Mouse (Mus musculus) macrophage (primary cell): ENCODE data around the gene Ptn. TPM values are rescaled to one million over a fixed set of nuclear protein-coding genes. Genes with fewer than 3 reads are reported as not detected.

Source experiments
- H3K27ac ChIP-seq: fragments of 350-480 bp; formaldehyde crosslinking; 2 replicates; pipeline ENCODE4 v1.9.0; 2021
- H3K36me3 ChIP-seq: fragments of 350-480 bp; formaldehyde crosslinking; 2 replicates; pipeline ENCODE4 v1.9.0; 2021; ENCODE audit errors: inconsistent target
- H3K4me3 ChIP-seq: fragments of 350-480 bp; formaldehyde crosslinking; 2 replicates; pipeline ENCODE4 v1.9.0; 2021; ENCODE audit errors: inconsistent target
- H3K79me2 ChIP-seq: fragments of 350-480 bp; formaldehyde crosslinking; 2 replicates; pipeline ENCODE4 v1.9.0; 2021; ENCODE audit errors: inconsistent target
- WGBS: methylation state at CpG from one replicate; pipeline ENCODE4 v1.1.7; 2026; ENCODE audit warnings: inconsistent platforms; ENCODE audit not compliant: missing documents; 5-methylcytosine and 5-hydroxymethylcytosine counted together
- polyA plus RNA-seq: library from polyadenylated mRNA; stranded (reverse); fragments of 250-400 nt; gene quantifications from 3 replicates; pipeline ENCODE4 v1.2.4, GENCODE M21; 2018; ENCODE audit warnings: inconsistent platforms
- total RNA-seq, 78 experiments: library from RNA; depleted of rRNA; stranded (reverse); fragments of 250-400 nt; gene quantifications; 1 replicate in 9 of 78; 2 replicates in 24 of 78; 3 replicates in 43 of 78; 4 replicates in 2 of 78; pipeline ENCODE4 v1.2.4; 2018; ENCODE audit warnings: inconsistent platforms in 56 of 78

The Ptn gene
- total RNA-seq (2018; cell fraction: chromatin; rRNA removed): 100 to 1,000 TPM in 1 of 26 experiments, 1 to 10 TPM in 5, under 1 TPM in 10, not detected in 10; 0.44 to 238 (median 0.76) TPM
- not detected for total RNA-seq (2018; cell fraction: cytosol; rRNA removed)
- 10 to 100 TPM in 1 of 26 experiments, not detected in 25; 40.4 TPM for total RNA-seq (2018; cell fraction: nucleus; rRNA removed)
- polyA plus RNA-seq: 0.19 TPM in 1 of 3 replicates, not detected in the others

GRCm38 (mm10) chr6:36809747-36810285 lies at the start of gene Ptn:
Ptn (minus strand) TSS chr6:36810220.
- Histone ChIP-seq H3K4me3 (no peak within 1 kb of the TSS), H3K79me2 (no peaks in the 10 kb centered on the region), H3K27ac (no peak within 1 kb of the TSS), H3K36me3 (no peaks in the 10 kb centered on the region)
- WGBS: 8% methylated on average over 15 of the region's 15 CpGs

- no peak overlapping the region for H3K27ac ChIP-seq
- no peaks in the 10 kb centered on the region for H3K36me3 ChIP-seq
- WGBS: 89% methylated on average over 3 of the region's 3 CpGs
- no peak overlapping the region for H3K4me3 ChIP-seq
- H3K79me2 ChIP-seq: no peaks in the 10 kb centered on the region
Observed at GRCm38 (mm10) chr6:36858258-36859041, 48.4 kb upstream of the Ptn start.

GRCm38 (mm10) chr6:36857627-36858257 lies 47.7 kb upstream of the Ptn start:
- 76% methylated on average over 6 of the region's 6 CpGs for WGBS
- no peaks in the 10 kb centered on the region for H3K36me3 ChIP-seq

GRCm38 (mm10) chr6:36850422-36851129 lies 40.6 kb upstream of the Ptn start:
- no peaks in the 10 kb centered on the region for H3K36me3 ChIP-seq
- no peak overlapping the region for H3K4me3 ChIP-seq
- WGBS: 77% methylated on average over 7 of the region's 7 CpGs
- no peaks in the 10 kb centered on the region for H3K79me2 ChIP-seq
- no peak overlapping the region for H3K27ac ChIP-seq

More at GRCm38 (mm10) chr6:36857627-36858257, 47.7 kb upstream of the Ptn start:
- Histone ChIP-seq H3K27ac (no peak overlapping the region), H3K4me3 (no peak overlapping the region), H3K79me2 (no peaks in the 10 kb centered on the region)

- H3K4me3 ChIP-seq: no peak overlapping the region
- H3K79me2 ChIP-seq: no peaks in the 10 kb centered on the region
- WGBS: 94% methylated on average over 1 of the region's 1 CpGs
- H3K27ac ChIP-seq: no peak overlapping the region
- no peaks in the 10 kb centered on the region for H3K36me3 ChIP-seq
Observed at GRCm38 (mm10) chr6:36845288-36845687, 35.3 kb upstream of the Ptn start.

- H3K4me3 ChIP-seq: no peak overlapping the region
- no peaks in the 10 kb centered on the region for H3K79me2 ChIP-seq
- WGBS: 91% methylated on average over 6 of the region's 6 CpGs
- no peaks in the 10 kb centered on the region for H3K36me3 ChIP-seq
- H3K27ac ChIP-seq: no peak overlapping the region
Observed at GRCm38 (mm10) chr6:36844258-36844657, 34.2 kb upstream of the Ptn start.

- no peaks in the 10 kb centered on the region for H3K79me2 ChIP-seq
- H3K27ac ChIP-seq: no peak overlapping the region
- no peak overlapping the region for H3K4me3 ChIP-seq
- 96% methylated on average over 3 of the region's 3 CpGs for WGBS
- H3K36me3 ChIP-seq: no peaks in the 10 kb centered on the region
Observed at GRCm38 (mm10) chr6:36843031-36843488, 33.0 kb upstream of the Ptn start.

- Histone ChIP-seq H3K27ac (no peak overlapping the region), H3K4me3 (no peak overlapping the region), H3K79me2 (no peaks in the 10 kb centered on the region), H3K36me3 (no peaks in the 10 kb centered on the region)
- 74% methylated on average over 5 of the region's 5 CpGs for WGBS
Observed at GRCm38 (mm10) chr6:36842101-36842922, 32.3 kb upstream of the Ptn start.

GRCm38 (mm10) chr6:36841701-36842100 lies 31.7 kb upstream of the Ptn start:
- no peaks in the 10 kb centered on the region for H3K79me2 ChIP-seq
- no peak overlapping the region for H3K27ac ChIP-seq
- 93% methylated on average over 3 of the region's 3 CpGs for WGBS
- H3K4me3 ChIP-seq: no peak overlapping the region
- H3K36me3 ChIP-seq: no peaks in the 10 kb centered on the region

GRCm38 (mm10) chr6:36841174-36841573 lies 31.2 kb upstream of the Ptn start:
- Histone ChIP-seq H3K79me2 (no peaks in the 10 kb centered on the region), H3K27ac (no peak overlapping the region), H3K4me3 (no peak overlapping the region), H3K36me3 (no peaks in the 10 kb centered on the region)

- Histone ChIP-seq H3K36me3 (no peaks in the 10 kb centered on the region), H3K79me2 (no peaks in the 10 kb centered on the region), H3K4me3 (no peak overlapping the region), H3K27ac (no peak overlapping the region)
- WGBS: 90% methylated on average over 1 of the region's 1 CpGs
Observed at GRCm38 (mm10) chr6:36838747-36839146, 28.7 kb upstream of the Ptn start.

GRCm38 (mm10) chr6:36835351-36835750 lies 25.3 kb upstream of the Ptn start:
- H3K27ac ChIP-seq: no peak overlapping the region
- H3K79me2 ChIP-seq: no peaks in the 10 kb centered on the region
- no peak overlapping the region for H3K4me3 ChIP-seq
- H3K36me3 ChIP-seq: no peaks in the 10 kb centered on the region
- WGBS: 72% methylated on average over 3 of the region's 3 CpGs

- 82% methylated on average over 4 of the region's 4 CpGs for WGBS
Observed at GRCm38 (mm10) chr6:36834695-36835265, 24.8 kb upstream of the Ptn start.

More at GRCm38 (mm10) chr6:36834695-36835265, 24.8 kb upstream of the Ptn start:
- Histone ChIP-seq H3K27ac (no peak overlapping the region), H3K36me3 (no peaks in the 10 kb centered on the region), H3K79me2 (no peaks in the 10 kb centered on the region), H3K4me3 (no peak overlapping the region)
